Mouse (Mus musculus): ENCODE measurements around the gene Hsd17b1. TPM values are rescaled to one million over a fixed set of nuclear protein-coding genes. Genes with fewer than 3 reads are reported as not detected.

Hsd17b1 gene
- polyA plus RNA-seq, 1 experiment from 2014 or later = not detected

DNA sequence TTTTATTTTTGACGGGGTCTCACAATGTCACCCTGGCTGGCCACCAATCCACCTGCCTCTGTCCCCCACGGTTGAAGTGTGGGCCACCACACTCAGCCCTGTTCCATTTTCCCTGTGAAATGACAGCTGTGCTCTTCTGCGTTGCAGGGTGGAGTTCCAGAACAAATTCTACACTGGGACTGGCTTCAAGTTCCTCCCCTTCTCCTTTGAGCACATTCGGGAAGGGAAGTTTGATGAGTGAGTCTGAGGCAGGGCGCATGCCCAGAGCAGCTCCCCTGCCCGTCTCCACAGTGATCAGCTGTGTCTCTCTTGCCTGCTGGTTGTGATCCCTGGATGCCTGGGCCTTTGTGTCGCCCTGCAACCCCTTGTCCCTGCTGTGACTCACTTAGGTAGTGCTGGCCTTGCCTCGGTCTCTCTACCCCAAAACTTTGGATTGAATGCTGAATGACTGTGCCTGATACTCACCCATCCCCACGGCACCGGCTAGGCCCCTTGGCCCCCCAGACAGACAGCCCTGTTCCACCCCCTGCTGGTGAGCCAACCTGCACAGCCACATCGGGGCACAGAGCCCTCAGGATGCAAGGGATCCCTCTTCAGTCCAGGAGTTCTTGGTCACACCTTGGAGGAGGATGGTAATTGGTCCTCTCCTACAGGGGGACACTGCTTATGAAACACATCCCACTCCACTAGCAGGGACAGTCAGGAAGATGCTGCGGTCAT lies 15.9 kb upstream of the Hsd17b1 start:
- Histone ChIP-seq H3K9me3 (replicated peaks; ENCODE audit: control insufficient read depth, low read length) (no peaks in the 10 kb centered on the region), H3K36me3 (replicated peaks; ENCODE audit: control insufficient read depth, insufficient read depth, low read depth, low read length) (no peaks in the 10 kb centered on the region), H3K9ac (replicated peaks; ENCODE audit: low read length) (no peak overlapping the region), H3K4me1 (ENCODE audit: control insufficient read depth, insufficient read depth, low read length) (peaks cover 5% of the 10 kb centered on the region), H3K27me3 (ENCODE audit: control insufficient read depth, insufficient read depth, low read length) (no peaks in the 10 kb centered on the region), H3K4me2 (ENCODE audit: low read depth, low read length) (no peak overlapping the region), H3K27ac (replicated peaks; ENCODE audit: low read depth, low read length) (no peak overlapping the region), H3K4me3 (ENCODE audit: low read depth, low read length) (no peak overlapping the region)
- ATAC-seq (replicated peaks; ENCODE audit: insufficient number of reproducible peaks, low FRiP score, low TSS enrichment, low read depth) (no peak), DNase-seq (ENCODE audit: low spot score) (no peak)
- WGBS = 77% methylated on average over 12 of the region's 12 CpGs

GRCm38 (mm10) chr11:101062971-101063675 lies 15.1 kb upstream of the Hsd17b1 start:
- H3K4me2 ChIP-seq (ENCODE audit: low read depth, low read length) = no peak overlapping the region
- no peaks in the 10 kb centered on the region for H3K36me3 ChIP-seq (replicated peaks; ENCODE audit: control insufficient read depth, insufficient read depth, low read depth, low read length)
- peak overlapping the region; percentile 29 for H3K27ac ChIP-seq (replicated peaks; ENCODE audit: low read depth, low read length)
- no peak overlapping the region for H3K4me3 ChIP-seq (ENCODE audit: low read depth, low read length)
- no peaks in the 10 kb centered on the region for H3K9me3 ChIP-seq (replicated peaks; ENCODE audit: control insufficient read depth, low read length)
- H3K9ac ChIP-seq (replicated peaks; ENCODE audit: low read length) = 0 out of 2 replicates have a peak overlapping the region, but pooled peaks have one; percentile 13
- H3K27me3 ChIP-seq (ENCODE audit: control insufficient read depth, insufficient read depth, low read length) = no peaks in the 10 kb centered on the region
- WGBS = 72% methylated on average over 14 of the region's 14 CpGs
- ATAC-seq (replicated peaks; ENCODE audit: insufficient number of reproducible peaks, low FRiP score, low TSS enrichment, low read depth) (no peak), DNase-seq (ENCODE audit: low spot score) (no peak)
- H3K4me1 ChIP-seq (ENCODE audit: control insufficient read depth, insufficient read depth, low read length) = peaks cover 5% of the 10 kb centered on the region

GRCm38 (mm10) chr11:101063676-101064327 lies 14.4 kb upstream of the Hsd17b1 start:
- 44% methylated on average over 12 of the region's 12 CpGs for WGBS
- H3K4me1 ChIP-seq (ENCODE audit: control insufficient read depth, insufficient read depth, low read length) = peaks cover 5% of the 10 kb centered on the region
- H3K4me2 ChIP-seq (ENCODE audit: low read depth, low read length) = no peak overlapping the region
- peak overlapping the region; percentile 29 for H3K27ac ChIP-seq (replicated peaks; ENCODE audit: low read depth, low read length)
- ATAC-seq (replicated peaks; ENCODE audit: insufficient number of reproducible peaks, low FRiP score, low TSS enrichment, low read depth) = no peak
- H3K27me3 ChIP-seq (ENCODE audit: control insufficient read depth, insufficient read depth, low read length) = no peaks in the 10 kb centered on the region
- H3K36me3 ChIP-seq (replicated peaks; ENCODE audit: control insufficient read depth, insufficient read depth, low read depth, low read length) = no peaks in the 10 kb centered on the region
- H3K4me3 ChIP-seq (ENCODE audit: low read depth, low read length) = no peak overlapping the region
- DNase-seq (ENCODE audit: low spot score) = no peak
- peak overlapping the region; percentile 13; the same call in 1 of the 2 replicates for H3K9ac ChIP-seq (replicated peaks; ENCODE audit: low read length)
- H3K9me3 ChIP-seq (replicated peaks; ENCODE audit: control insufficient read depth, low read length) = no peaks in the 10 kb centered on the region

DNA sequence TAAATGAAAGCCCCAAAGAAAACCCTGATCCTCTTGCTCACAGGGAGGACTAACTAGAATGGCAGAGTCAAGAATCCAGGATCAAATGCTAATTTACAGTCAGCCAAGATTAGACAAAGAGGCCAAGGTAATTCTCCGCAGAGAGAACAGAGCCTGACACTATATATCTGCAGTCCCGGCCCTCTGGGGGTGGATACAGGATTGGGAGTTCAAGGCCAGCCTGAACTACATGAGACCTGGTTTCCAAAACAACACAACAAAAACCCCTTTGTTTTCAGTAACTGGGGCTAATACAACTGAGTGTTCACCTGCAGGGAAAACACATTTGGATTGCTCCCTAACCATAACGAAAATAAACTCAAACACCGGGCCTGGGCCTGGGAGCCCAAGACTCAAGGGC lies 13.7 kb upstream of the Hsd17b1 start:
- H3K4me1 ChIP-seq (ENCODE audit: control insufficient read depth, insufficient read depth, low read length) = peaks cover 5% of the 10 kb centered on the region
- ATAC-seq (replicated peaks; ENCODE audit: insufficient number of reproducible peaks, low FRiP score, low TSS enrichment, low read depth) (no peak), DNase-seq (ENCODE audit: low spot score) (no peak)
- H3K27ac ChIP-seq (replicated peaks; ENCODE audit: low read depth, low read length) = no peak overlapping the region
- H3K27me3 ChIP-seq (ENCODE audit: control insufficient read depth, insufficient read depth, low read length) = no peaks in the 10 kb centered on the region
- H3K9ac ChIP-seq (replicated peaks; ENCODE audit: low read length) = no peak overlapping the region
- no peak overlapping the region for H3K4me2 ChIP-seq (ENCODE audit: low read depth, low read length)
- H3K9me3 ChIP-seq (replicated peaks; ENCODE audit: control insufficient read depth, low read length) = no peaks in the 10 kb centered on the region
- WGBS = 80% methylated on average over 4 of the region's 4 CpGs
- no peak overlapping the region for H3K4me3 ChIP-seq (ENCODE audit: low read depth, low read length)
- H3K36me3 ChIP-seq (replicated peaks; ENCODE audit: control insufficient read depth, insufficient read depth, low read depth, low read length) = no peaks in the 10 kb centered on the region

- Histone ChIP-seq H3K27ac (replicated peaks; ENCODE audit: low read depth, low read length) (no peak overlapping the region), H3K27me3 (ENCODE audit: control insufficient read depth, insufficient read depth, low read length) (no peaks in the 10 kb centered on the region), H3K36me3 (replicated peaks; ENCODE audit: control insufficient read depth, insufficient read depth, low read depth, low read length) (no peaks in the 10 kb centered on the region), H3K9me3 (replicated peaks; ENCODE audit: control insufficient read depth, low read length) (no peaks in the 10 kb centered on the region), H3K4me1 (ENCODE audit: control insufficient read depth, insufficient read depth, low read length) (peaks cover 5% of the 10 kb centered on the region), H3K4me3 (ENCODE audit: low read depth, low read length) (no peak overlapping the region), H3K4me2 (ENCODE audit: low read depth, low read length) (no peak overlapping the region), H3K9ac (replicated peaks; ENCODE audit: low read length) (no peak overlapping the region)
- DNase-seq (ENCODE audit: low spot score) (no peak), ATAC-seq (replicated peaks; ENCODE audit: insufficient number of reproducible peaks, low FRiP score, low TSS enrichment, low read depth) (no peak)
- 93% methylated on average over 9 of the region's 9 CpGs for WGBS
These were observed 13.2 kb upstream of the Hsd17b1 start for GRCm38 (mm10) chr11:101065002-101065401.

DNA sequence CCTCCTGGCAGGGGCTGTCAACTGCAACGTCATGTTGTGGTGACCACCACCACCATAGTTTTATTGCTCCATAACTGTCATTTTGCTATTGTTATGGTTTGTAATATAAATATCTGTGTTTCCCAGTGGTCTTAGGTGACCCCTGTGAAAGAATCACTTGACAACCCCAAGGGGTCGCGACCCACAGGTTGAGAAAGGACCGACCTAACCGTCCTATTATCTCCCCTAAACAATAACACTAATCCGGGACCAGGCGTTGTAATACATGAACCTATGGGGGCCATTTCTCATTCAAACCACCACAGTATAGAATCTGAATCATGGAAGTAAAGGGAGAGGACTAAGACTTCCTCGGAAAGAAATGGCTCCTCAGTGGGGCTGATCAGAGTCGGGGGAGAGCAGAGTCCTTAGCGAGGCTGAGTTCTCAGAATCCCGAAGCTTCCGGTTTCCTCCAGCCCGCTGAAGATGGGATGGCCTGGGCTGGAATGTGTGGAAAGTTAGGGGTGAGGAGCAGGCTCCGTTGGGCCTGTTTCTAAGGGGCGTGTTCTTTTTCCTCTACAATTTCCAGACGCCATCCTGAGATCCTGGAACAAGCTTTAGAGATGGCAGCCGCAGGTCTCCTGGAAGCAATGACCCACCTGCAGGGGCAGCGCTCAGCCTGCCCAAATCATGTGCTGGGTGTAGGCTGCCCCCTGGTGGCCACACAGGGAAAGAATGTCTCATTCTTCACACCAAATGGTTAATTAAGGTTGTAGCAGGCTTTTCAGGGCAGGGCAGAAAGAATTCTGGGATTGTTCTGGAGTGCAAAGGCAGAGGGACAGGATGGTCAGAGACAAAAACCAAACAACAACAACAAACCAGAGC lies 11.4 kb upstream of the Hsd17b1 start:
- H3K9ac ChIP-seq (replicated peaks; ENCODE audit: low read length) = no peak overlapping the region
- DNase-seq (ENCODE audit: low spot score) (peak; percentile 87), ATAC-seq (replicated peaks; ENCODE audit: insufficient number of reproducible peaks, low FRiP score, low TSS enrichment, low read depth) (no peak)
- H3K27ac ChIP-seq (replicated peaks; ENCODE audit: low read depth, low read length) = no peak overlapping the region
- 0 out of 2 replicates have a peak, but pooled peaks cover 1% of the 10 kb centered on the region for H3K27me3 ChIP-seq (ENCODE audit: control insufficient read depth, insufficient read depth, low read length)
- H3K9me3 ChIP-seq (replicated peaks; ENCODE audit: control insufficient read depth, low read length) = no peaks in the 10 kb centered on the region
- 24% methylated on average over 18 of the region's 18 CpGs for WGBS
- H3K36me3 ChIP-seq (replicated peaks; ENCODE audit: control insufficient read depth, insufficient read depth, low read depth, low read length) = no peaks in the 10 kb centered on the region
- H3K4me1 ChIP-seq (ENCODE audit: control insufficient read depth, insufficient read depth, low read length) = peaks cover 5% of the 10 kb centered on the region
- H3K4me2 ChIP-seq (ENCODE audit: low read depth, low read length) = peak overlapping the region; percentile 14
- H3K4me3 ChIP-seq (ENCODE audit: low read depth, low read length) = no peak overlapping the region

- 5% methylated on average over 35 of the region's 35 CpGs for WGBS
- Histone ChIP-seq H3K4me2 (ENCODE audit: low read depth, low read length) (peak within 1 kb of the TSS; percentile 98), H3K9me3 (replicated peaks; ENCODE audit: control insufficient read depth, low read length) (no peaks in the 10 kb centered on the region), H3K27ac (replicated peaks; ENCODE audit: low read depth, low read length) (no peak within 1 kb of the TSS), H3K36me3 (replicated peaks; ENCODE audit: control insufficient read depth, insufficient read depth, low read depth, low read length) (no peaks in the 10 kb centered on the region), H3K9ac (replicated peaks; ENCODE audit: low read length) (peak within 1 kb of the TSS; percentile 81), H3K4me1 (ENCODE audit: control insufficient read depth, insufficient read depth, low read length) (no peaks in the 10 kb centered on the region), H3K27me3 (ENCODE audit: control insufficient read depth, insufficient read depth, low read length) (0 out of 2 replicates have a peak, but pooled peaks cover 2% of the 10 kb centered on the region), H3K4me3 (ENCODE audit: low read depth, low read length) (peak within 1 kb of the TSS; percentile 81)
- ATAC-seq (replicated peaks; ENCODE audit: insufficient number of reproducible peaks, low FRiP score, low TSS enrichment, low read depth) = peak; percentile 62; the same call in 1 of the 2 replicates
- DNase-seq (ENCODE audit: low spot score) = peak; percentile 93
These were observed 8.6 kb upstream of the Hsd17b1 start, which contains the start of gene Naglu for GRCm38 (mm10) chr11:101069391-101070188. Gene Naglu (plus strand): TSS chr11:101070012.
